Mouse (Mus musculus): ENCODE measurements around the gene H2al1m.
"Not testable (repeated sequence)": the region's sequence is repeated elsewhere in the genome, so short reads cannot be mapped to it uniquely, and the experiment has no call there.

H2al1m gene

GRCm38 (mm10) chrX:9332366-9332962 is 48.9 kb downstream of the H2al1m start:
- DNase-seq (ENCODE audit: low spot score): not testable (repeated sequence)

GRCm38 (mm10) chrX:9333035-9333434 is 49.5 kb downstream of the H2al1m start:
- DNase-seq (ENCODE audit: low spot score): not testable (repeated sequence)

Data from MN1 (cell line).